Mouse (Mus musculus) G1E (cell line): ENCODE results near the gene Pkdcc. TPM values are rescaled to one million over a fixed set of nuclear protein-coding genes. Genes with fewer than 3 reads are reported as not detected.

ENCODE experiments used
- ATAC-seq: 2 replicates; pipeline ENCODE4 v1.8.0; 2016; ENCODE audit warnings: mild to moderate bottlenecking; ENCODE audit not compliant: insufficient number of reproducible peaks, poor library complexity, low FRiP score, severe bottlenecking; ENCODE audit errors: extremely low read depth
- DNase-seq: peaks from one replicate; pipeline ENCODE4 v3.0.0; 2012; ENCODE audit warnings: low spot score
- H3K27me3 ChIP-seq: 2 replicates; pipeline ENCODE4 v1.6.1; 2012; ENCODE audit warnings: mild to moderate bottlenecking, low read length, inconsistent platforms; ENCODE audit not compliant: insufficient read depth
- H3K36me3 ChIP-seq: replicated peaks from 2 replicates; pipeline ENCODE3; 2012; ENCODE audit warnings: mild to moderate bottlenecking, inconsistent platforms
- H3K4me1 ChIP-seq: 2 replicates; pipeline ENCODE4 v1.6.1; 2012; ENCODE audit warnings: low read depth, low read length, inconsistent platforms, mixed read lengths; ENCODE audit not compliant: insufficient read depth
- H3K4me3 ChIP-seq: 2 replicates; pipeline ENCODE4 v1.5.1; 2012; ENCODE audit warnings: low read depth, mild to moderate bottlenecking, inconsistent platforms, low read length, moderate library complexity, mixed read lengths
- H3K9me3 ChIP-seq: replicated peaks from 2 replicates; pipeline ENCODE4 v1.6.1; 2012; ENCODE audit warnings: inconsistent platforms
- CTCF ChIP-seq: IDR thresholded peaks from 2 replicates; pipeline ENCODE4 v1.5.1; 2012; ENCODE audit warnings: low read depth, low read length, inconsistent platforms, mixed read lengths
- GATA1 ChIP-seq: IDR thresholded peaks from 2 replicates; pipeline ENCODE4 v1.6.1; 2012; ENCODE audit warnings: borderline replicate concordance, low read length, inconsistent platforms, mixed read lengths
- GATA2 ChIP-seq: IDR thresholded peaks from 2 replicates; pipeline ENCODE4 v1.6.1; 2012; ENCODE audit warnings: low read depth, low read length, inconsistent platforms, borderline replicate concordance
- POLR2AphosphoS5 ChIP-seq: IDR thresholded peaks from 2 replicates; pipeline ENCODE4 v1.6.1; 2012; ENCODE audit warnings: low read depth, low read length, inconsistent platforms; ENCODE audit not compliant: insufficient replicate concordance
- TAL1 ChIP-seq: conservative IDR thresholded peaks from 2 replicates; pipeline ENCODE4 v1.6.1; 2012; ENCODE audit warnings: low read depth, low read length, inconsistent platforms, mixed read lengths
- polyA plus RNA-seq: library from polyadenylated mRNA; stranded (reverse); fragments of >175 nt; gene quantifications from 2 replicates; pipeline ENCODE4 v1.2.3, GENCODE M21; 2012
- total RNA-seq, 2 experiments: library from RNA; stranded (forward) in 1 of 2; stranded (reverse) in 1 of 2; fragments of 200-1000 nt in 1 of 2; fragments of >200 nt in 1 of 2; fragmentation: Nextera tagmentation in 1 of 2; gene quantifications; 2 replicates each; pipeline ENCODE4 v1.2.3; 2014 to 2017

The Pkdcc gene
- total and polyA plus RNA-seq, 3 experiments = not detected

- no peak for ATAC-seq
Observed at GRCm38 (mm10) chr17:83194491-83194890, 20.6 kb upstream of the Pkdcc start.

DNA sequence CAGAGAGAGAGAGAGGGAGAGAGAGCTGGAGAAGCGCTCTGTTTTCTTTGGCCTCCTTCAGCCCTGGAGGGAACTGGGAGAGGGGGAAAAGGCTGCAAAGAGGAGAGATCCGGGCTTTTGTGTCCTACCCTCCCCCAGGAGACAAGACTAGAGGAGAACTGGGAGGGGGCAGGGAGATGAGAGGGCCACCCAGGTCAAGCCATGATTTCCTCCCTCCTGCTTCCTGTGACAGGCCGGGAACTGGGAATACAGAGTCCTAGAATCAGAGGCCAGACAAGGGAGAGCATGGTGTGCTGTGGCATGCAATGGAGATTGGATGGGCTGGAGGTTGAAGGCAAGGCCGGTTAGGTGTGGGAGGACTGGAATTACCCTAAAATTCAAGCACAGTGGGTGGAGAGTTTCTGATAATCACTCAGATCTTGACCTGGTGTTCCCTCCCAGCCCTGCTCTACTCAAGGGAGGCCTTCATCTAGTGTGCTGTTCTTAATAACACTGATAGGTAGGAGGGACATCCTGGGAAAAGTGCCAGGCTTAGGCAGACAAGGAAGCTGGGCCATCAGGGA is 17.6 kb upstream of the Pkdcc start:
- no peak overlapping the region for H3K4me3 ChIP-seq
- TF ChIP-seq TAL1 = no peak
- no peaks in the 10 kb centered on the region for H3K36me3 ChIP-seq
- H3K9me3 ChIP-seq = peaks cover 64% of the 10 kb centered on the region
- DNase-seq = no peak
- H3K4me1 ChIP-seq = no peaks in the 10 kb centered on the region
- no peak for ATAC-seq
- no peaks in the 10 kb centered on the region for H3K27me3 ChIP-seq

More at GRCm38 (mm10) chr17:83194491-83194890, 20.6 kb upstream of the Pkdcc start:
- Histone ChIP-seq H3K36me3 (no peaks in the 10 kb centered on the region), H3K9me3 (peaks cover 50% of the 10 kb centered on the region), H3K27me3 (no peaks in the 10 kb centered on the region), H3K4me3 (no peak overlapping the region), H3K4me1 (no peaks in the 10 kb centered on the region)
- DNase-seq = no peak
- TF ChIP-seq CTCF (no peak), GATA2 (no peak), POLR2AphosphoS5 (no peak), TAL1 (no peak), GATA1 (no peak)

GRCm38 (mm10) chr17:83200469-83200868 is 14.6 kb upstream of the Pkdcc start:
- DNase-seq = no peak
- Histone ChIP-seq H3K9me3 (peaks cover 73% of the 10 kb centered on the region), H3K4me1 (no peaks in the 10 kb centered on the region), H3K4me3 (no peak overlapping the region), H3K36me3 (no peaks in the 10 kb centered on the region), H3K27me3 (no peaks in the 10 kb centered on the region)
- TF ChIP-seq POLR2AphosphoS5 (no peak), GATA2 (no peak), TAL1 (no peak), CTCF (no peak), GATA1 (no peak)
- no peak for ATAC-seq

DNA sequence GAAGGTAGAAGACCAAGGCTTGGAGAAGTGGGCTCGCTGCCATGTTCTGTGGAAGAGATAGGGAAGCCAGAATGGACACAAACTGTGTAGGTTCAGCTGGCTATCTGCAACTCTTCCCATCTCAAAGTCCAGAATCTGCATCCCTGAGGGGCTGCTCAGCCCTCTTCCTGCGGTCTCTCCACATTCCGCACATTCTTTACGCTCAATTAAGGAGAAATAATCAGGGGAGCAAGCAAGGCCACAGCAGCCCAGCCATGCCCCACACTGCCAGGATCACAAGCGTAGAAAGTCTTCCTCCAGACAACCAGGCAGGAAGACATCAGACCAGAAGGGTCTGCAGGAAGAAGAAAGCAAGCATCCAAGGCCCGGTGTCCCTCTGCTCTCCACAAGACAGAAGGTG is 13.8 kb upstream of the Pkdcc start:
- no peaks in the 10 kb centered on the region for H3K27me3 ChIP-seq
- no peaks in the 10 kb centered on the region for H3K4me1 ChIP-seq
- DNase-seq = no peak
- ATAC-seq = no peak
- H3K4me3 ChIP-seq = no peak overlapping the region
- H3K36me3 ChIP-seq = no peaks in the 10 kb centered on the region
- H3K9me3 ChIP-seq = peaks cover 77% of the 10 kb centered on the region
- TF ChIP-seq TAL1 (no peak), POLR2AphosphoS5 (no peak), GATA1 (no peak), CTCF (no peak), GATA2 (no peak)

DNA sequence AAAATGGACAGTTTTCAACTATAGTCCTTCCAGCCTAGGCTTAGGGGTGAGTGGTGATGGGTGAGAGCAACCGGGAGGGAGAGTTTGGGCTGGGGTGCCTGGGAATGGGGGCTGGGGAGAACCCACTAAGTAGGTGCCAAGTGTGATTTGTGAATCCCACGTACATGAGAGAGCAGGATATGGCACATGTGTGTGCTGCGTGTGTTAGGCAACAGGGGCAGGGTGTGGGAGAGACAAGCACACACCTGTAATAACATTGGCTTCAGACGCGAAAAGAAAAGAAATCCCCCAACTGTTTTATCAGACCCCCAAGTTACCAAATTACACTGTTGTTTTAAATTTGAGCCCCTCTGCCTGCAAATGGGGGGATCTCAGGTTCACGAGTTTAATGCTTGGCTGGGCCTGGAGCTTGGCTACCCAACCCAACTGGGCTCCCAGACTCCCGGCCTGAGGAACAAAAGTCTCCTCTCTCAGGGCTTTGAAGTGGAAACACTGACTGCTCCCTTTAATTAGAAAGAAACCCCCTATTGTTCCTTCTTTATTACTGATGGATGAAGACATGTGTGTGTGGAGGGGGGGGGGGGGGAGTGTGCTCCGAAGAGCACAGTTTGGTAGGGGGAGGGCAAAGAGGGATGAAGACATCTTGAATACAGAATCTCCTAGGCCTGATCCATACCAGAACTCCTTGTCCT is 11.3 kb upstream of the Pkdcc start:
- no peak for ATAC-seq
- Histone ChIP-seq H3K36me3 (no peaks in the 10 kb centered on the region), H3K4me3 (no peak overlapping the region), H3K27me3 (no peaks in the 10 kb centered on the region), H3K9me3 (peaks cover 67% of the 10 kb centered on the region), H3K4me1 (no peaks in the 10 kb centered on the region)
- TF ChIP-seq CTCF = no peak
- TF ChIP-seq TAL1 = no peak
- TF ChIP-seq GATA2 = no peak
- TF ChIP-seq GATA1 = no peak
- TF ChIP-seq POLR2AphosphoS5 = no peak
- no peak for DNase-seq

DNA sequence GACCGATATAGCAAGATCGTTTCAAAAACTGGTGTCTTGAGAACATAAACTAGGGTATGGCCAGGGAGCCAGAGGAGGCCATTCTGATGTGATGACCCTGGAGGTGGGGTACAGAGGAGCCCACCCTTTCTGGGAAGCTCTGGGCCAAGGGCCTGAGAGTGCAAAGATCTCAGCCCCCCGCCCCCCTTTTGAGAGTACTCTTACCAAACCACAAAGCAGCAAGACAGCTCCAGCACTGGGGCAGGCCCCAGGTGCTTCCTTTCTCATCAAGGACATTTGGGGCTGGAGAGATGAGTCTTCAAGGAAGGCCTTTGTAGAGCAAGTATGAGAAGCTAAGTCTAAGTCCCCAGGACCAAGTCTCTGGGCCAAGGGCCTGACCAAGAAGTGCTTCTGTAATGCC is 7.8 kb upstream of the Pkdcc start:
- no peaks in the 10 kb centered on the region for H3K27me3 ChIP-seq
- ATAC-seq (no peak), DNase-seq (no peak)

More for the DNA sequence above, 7.8 kb upstream of the Pkdcc start:
- Histone ChIP-seq H3K36me3 (no peaks in the 10 kb centered on the region), H3K9me3 (peaks cover 66% of the 10 kb centered on the region), H3K4me1 (no peaks in the 10 kb centered on the region), H3K4me3 (no peak overlapping the region)
- TF ChIP-seq GATA1 = no peak
- no peak for TF ChIP-seq POLR2AphosphoS5
- no peak for TF ChIP-seq CTCF
- TF ChIP-seq TAL1 = no peak
- TF ChIP-seq GATA2 = no peak
